Mouse (Mus musculus): ENCODE results near the gene Fam155a. TPM values are rescaled to one million over a fixed set of nuclear protein-coding genes. Genes with fewer than 3 reads are reported as not detected.

Fam155a gene
- polyA plus RNA-seq, 2 experiments = 1.1 to 2.1 TPM

GRCm38 (mm10) chr8:9776818-9777217, 5.9 kb upstream of the Fam155a start:
- no peak for ATAC-seq (ENCODE audit: low FRiP score, low read depth)
- Histone ChIP-seq H3K4me2 (replicated peaks; ENCODE audit: low read depth, low read length, severe bottlenecking) (no peak overlapping the region), H3K4me3 (replicated peaks; ENCODE audit: low read length) (no peak overlapping the region), H3K9me3 (ENCODE audit: control insufficient read depth, low read length) (no peaks in the 10 kb centered on the region), H3K4me1 (ENCODE audit: control insufficient read depth, insufficient read depth, low read length) (no peaks in the 10 kb centered on the region), H3K9ac (ENCODE audit: low read depth, low read length, severe bottlenecking) (no peak overlapping the region), H3K36me3 (ENCODE audit: control insufficient read depth, insufficient read depth, low read length) (no peaks in the 10 kb centered on the region), H3K27me3 (ENCODE audit: control insufficient read depth, insufficient read depth, low read length) (peaks cover 28% of the 10 kb centered on the region), H3K27ac (replicated peaks; ENCODE audit: low read depth, low read length) (no peak overlapping the region)
- 84% methylated on average over 10 of the region's 10 CpGs for WGBS
- DNase-seq (ENCODE audit: low spot score) = no peak
- TF ChIP-seq POLR2A (IDR thresholded peaks at IDR 0.05; ENCODE audit: borderline replicate concordance, extremely low read depth, insufficient read depth, insufficient read length) = no peak

- no peak for TF ChIP-seq POLR2A (IDR thresholded peaks at IDR 0.05; ENCODE audit: borderline replicate concordance, extremely low read depth, insufficient read depth, insufficient read length)
- Histone ChIP-seq H3K36me3 (ENCODE audit: control insufficient read depth, insufficient read depth, low read length) (no peaks in the 10 kb centered on the region), H3K27me3 (ENCODE audit: control insufficient read depth, insufficient read depth, low read length) (peaks cover 57% of the 10 kb centered on the region), H3K9me3 (ENCODE audit: control insufficient read depth, low read length) (no peaks in the 10 kb centered on the region), H3K27ac (replicated peaks; ENCODE audit: low read depth, low read length) (no peak overlapping the region), H3K4me3 (replicated peaks; ENCODE audit: low read length) (peak overlapping the region; percentile 46), H3K4me2 (replicated peaks; ENCODE audit: low read depth, low read length, severe bottlenecking) (peak overlapping the region; percentile 79; the same call in 1 of the 2 replicates), H3K9ac (ENCODE audit: low read depth, low read length, severe bottlenecking) (no peak overlapping the region), H3K4me1 (ENCODE audit: control insufficient read depth, insufficient read depth, low read length) (peaks cover 4% of the 10 kb centered on the region; the same call in 1 of the 2 replicates)
- no peak for ATAC-seq (ENCODE audit: low FRiP score, low read depth)
- no peak for DNase-seq (ENCODE audit: low spot score)
- WGBS = 2% methylated on average over 5 of the region's 6 CpGs
Measured at GRCm38 (mm10) chr8:9772519-9772840, 1.5 kb upstream of the Fam155a start.

- no peaks in the 10 kb centered on the region for H3K36me3 ChIP-seq (ENCODE audit: control insufficient read depth, insufficient read depth, low read length)
- H3K27ac ChIP-seq (replicated peaks; ENCODE audit: low read depth, low read length) = no peak overlapping the region
- under 1% methylated on average over 51 of the region's 55 CpGs for WGBS
- peaks cover 4% of the 10 kb centered on the region; the same call in 1 of the 2 replicates for H3K4me1 ChIP-seq (ENCODE audit: control insufficient read depth, insufficient read depth, low read length)
- H3K27me3 ChIP-seq (ENCODE audit: control insufficient read depth, insufficient read depth, low read length) = peaks cover 57% of the 10 kb centered on the region
- peak overlapping the region; percentile 79 for H3K4me2 ChIP-seq (replicated peaks; ENCODE audit: low read depth, low read length, severe bottlenecking)
- H3K9ac ChIP-seq (ENCODE audit: low read depth, low read length, severe bottlenecking) = peak overlapping the region; percentile 45
- ATAC-seq (ENCODE audit: low FRiP score, low read depth) = no peak
- no peak for DNase-seq (ENCODE audit: low spot score)
- H3K4me3 ChIP-seq (replicated peaks; ENCODE audit: low read length) = peak overlapping the region; percentile 46
- no peak for TF ChIP-seq POLR2A (IDR thresholded peaks at IDR 0.05; ENCODE audit: borderline replicate concordance, extremely low read depth, insufficient read depth, insufficient read length)
- H3K9me3 ChIP-seq (ENCODE audit: control insufficient read depth, low read length) = no peaks in the 10 kb centered on the region
Measured at GRCm38 (mm10) chr8:9771606-9772518, 901 bp upstream of the Fam155a start.

GRCm38 (mm10) chr8:9770261-9770998, 531 bp downstream of the Fam155a start:
- no peak for TF ChIP-seq POLR2A (IDR thresholded peaks at IDR 0.05; ENCODE audit: borderline replicate concordance, extremely low read depth, insufficient read depth, insufficient read length)
- H3K4me3 ChIP-seq (replicated peaks; ENCODE audit: low read length) = peak overlapping the region; percentile 46
- peaks cover 4% of the 10 kb centered on the region; the same call in 1 of the 2 replicates for H3K4me1 ChIP-seq (ENCODE audit: control insufficient read depth, insufficient read depth, low read length)
- H3K9me3 ChIP-seq (ENCODE audit: control insufficient read depth, low read length) = no peaks in the 10 kb centered on the region
- DNase-seq (ENCODE audit: low spot score) = no peak
- no peak overlapping the region for H3K9ac ChIP-seq (ENCODE audit: low read depth, low read length, severe bottlenecking)
- ATAC-seq (ENCODE audit: low FRiP score, low read depth) = no peak
- H3K36me3 ChIP-seq (ENCODE audit: control insufficient read depth, insufficient read depth, low read length) = no peaks in the 10 kb centered on the region
- peaks cover 52% of the 10 kb centered on the region for H3K27me3 ChIP-seq (ENCODE audit: control insufficient read depth, insufficient read depth, low read length)
- WGBS = 2% methylated on average over 39 of the region's 48 CpGs
- no peak overlapping the region for H3K27ac ChIP-seq (replicated peaks; ENCODE audit: low read depth, low read length)
- peak overlapping the region; percentile 79 for H3K4me2 ChIP-seq (replicated peaks; ENCODE audit: low read depth, low read length, severe bottlenecking)

- no peak overlapping the region for H3K4me3 ChIP-seq (replicated peaks; ENCODE audit: low read length)
- 29% methylated on average over 6 of the region's 6 CpGs for WGBS
- no peak for ATAC-seq (ENCODE audit: low FRiP score, low read depth)
- no peak overlapping the region for H3K9ac ChIP-seq (ENCODE audit: low read depth, low read length, severe bottlenecking)
- H3K9me3 ChIP-seq (ENCODE audit: control insufficient read depth, low read length) = no peaks in the 10 kb centered on the region
- no peak overlapping the region for H3K27ac ChIP-seq (replicated peaks; ENCODE audit: low read depth, low read length)
- DNase-seq (ENCODE audit: low spot score) = peak; percentile 72
- no peak for TF ChIP-seq POLR2A (IDR thresholded peaks at IDR 0.05; ENCODE audit: borderline replicate concordance, extremely low read depth, insufficient read depth, insufficient read length)
- H3K4me1 ChIP-seq (ENCODE audit: control insufficient read depth, insufficient read depth, low read length) = peaks cover 4% of the 10 kb centered on the region; the same call in 1 of the 2 replicates
- H3K36me3 ChIP-seq (ENCODE audit: control insufficient read depth, insufficient read depth, low read length) = no peaks in the 10 kb centered on the region
- H3K27me3 ChIP-seq (ENCODE audit: control insufficient read depth, insufficient read depth, low read length) = peaks cover 47% of the 10 kb centered on the region
- H3K4me2 ChIP-seq (replicated peaks; ENCODE audit: low read depth, low read length, severe bottlenecking) = no peak overlapping the region
Measured at GRCm38 (mm10) chr8:9769061-9769460, 1.9 kb downstream of the Fam155a start.
